Mouse (Mus musculus): ENCODE results near the gene Tmcc2.

GRCm38 (mm10) chr1:132387943-132388342, 3.1 kb downstream of the Tmcc2 start:
- TF ChIP-seq GATA1 (IDR thresholded peaks at IDR 0.05; ENCODE audit: borderline replicate concordance, low read length): no peak
- TF ChIP-seq FLI1 (IDR thresholded peaks at IDR 0.05; ENCODE audit: low read length): no peak
